Mouse (Mus musculus) bone marrow, adult 2 months (tissue): ENCODE measurements around the gene Otud7a. TPM values are rescaled to one million over a fixed set of nuclear protein-coding genes. Genes with fewer than 3 reads are reported as not detected.
A peak's percentile ranks its signal among the peaks of the same experiment; 100 is the strongest.
"Not testable (repeated sequence)": the region's sequence is repeated elsewhere in the genome, so short reads cannot be mapped to it uniquely, and the experiment has no call there.

ENCODE experiments used
- H3K27ac ChIP-seq: fragments of 200-500 bp; 2 replicates; pipeline ENCODE4 v1.5.1; 2012; ENCODE audit warnings: low read depth, mild to moderate bottlenecking, control low read depth, inconsistent platforms, low read length; ENCODE audit not compliant: control insufficient read depth, poor library complexity, insufficient read depth
- H3K4me1 ChIP-seq: fragments of 200-500 bp; 2 replicates; pipeline ENCODE4 v1.6.1; 2011; ENCODE audit warnings: low read length; ENCODE audit not compliant: control insufficient read depth, insufficient read depth
- H3K4me3 ChIP-seq: fragments of 200-500 bp; replicated peaks from 2 replicates; pipeline ENCODE3; 2011; ENCODE audit warnings: mild to moderate bottlenecking, low read depth, low read length, control low read depth; ENCODE audit not compliant: control insufficient read depth
- CTCF ChIP-seq: fragments of 200-500 bp; IDR thresholded peaks from 2 replicates; pipeline ENCODE4 v1.5.1; 2011; ENCODE audit warnings: low read length, control low read depth; ENCODE audit not compliant: control insufficient read depth, insufficient read depth
- POLR2A ChIP-seq: fragments of 200-500 bp; IDR thresholded peaks from 2 replicates; pipeline ENCODE4 v1.6.1; 2011; ENCODE audit warnings: low read depth, mild to moderate bottlenecking, control low read depth, low read length, borderline replicate concordance; ENCODE audit not compliant: control insufficient read depth
- WGBS: fragments of 180-500 bp; shearing (Covaris S2); methylation state at CpG from one replicate; pipeline ENCODE4 v1.1.7; 2018; 5-methylcytosine and 5-hydroxymethylcytosine counted together
- polyA plus RNA-seq: library from polyadenylated mRNA; stranded (reverse); fragments of >200 nt; gene quantifications from 2 replicates; pipeline ENCODE4 v1.2.4, GENCODE M21; 2011; ENCODE audit warnings: low replicate concordance; ENCODE audit not compliant: missing spikeins, insufficient read depth, insufficient read length

The Otud7a gene
- polyA plus RNA-seq, 1 experiment, result not detected

- no peaks in the 10 kb centered on the region for H3K4me1 ChIP-seq
- TF ChIP-seq POLR2A (no peak), CTCF (no peak)
- H3K4me3 ChIP-seq, result no peak overlapping the region
- H3K27ac ChIP-seq, result no peak overlapping the region
- 68% methylated on average over 1 of the region's 1 CpGs for WGBS
Measured at GRCm38 (mm10) chr7:63644002-63644401, 199.5 kb downstream of the Otud7a start.

- no peak overlapping the region for H3K4me3 ChIP-seq
- no peak for TF ChIP-seq CTCF
- no peak for TF ChIP-seq POLR2A
- H3K27ac ChIP-seq, result no peak overlapping the region
- no peaks in the 10 kb centered on the region for H3K4me1 ChIP-seq
- 69% methylated on average over 1 of the region's 1 CpGs for WGBS
Measured at GRCm38 (mm10) chr7:63647136-63647535, 202.6 kb downstream of the Otud7a start.

DNA sequence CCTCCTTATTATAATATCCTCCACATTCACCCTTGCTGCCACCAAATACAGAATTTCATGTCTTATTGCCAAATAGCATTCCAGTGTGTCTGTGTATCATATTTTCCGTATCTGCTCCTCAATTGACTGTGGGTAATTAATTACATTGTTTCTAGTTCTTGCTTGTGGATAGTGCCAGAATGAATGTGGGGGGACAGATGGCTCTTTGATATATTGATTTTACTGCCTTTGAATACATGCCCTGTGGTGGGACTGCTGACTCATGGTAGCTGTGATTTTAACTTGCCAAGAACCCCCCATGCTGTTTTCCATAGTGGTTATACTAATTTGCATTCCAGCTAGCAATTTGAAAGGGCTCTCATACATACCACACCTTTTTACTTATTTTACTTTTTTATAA, 215.7 kb downstream of the Otud7a start:
- no peak for TF ChIP-seq POLR2A
- TF ChIP-seq CTCF, result no peak
- WGBS, result 84% methylated on average over 1 of the region's 1 CpGs
- Histone ChIP-seq H3K4me1 (no peaks in the 10 kb centered on the region), H3K27ac (no peak overlapping the region), H3K4me3 (no peak overlapping the region)

GRCm38 (mm10) chr7:63662757-63663156, 218.2 kb downstream of the Otud7a start:
- Histone ChIP-seq H3K4me3 (no peak overlapping the region), H3K4me1 (no peaks in the 10 kb centered on the region), H3K27ac (no peak overlapping the region)
- 82% methylated on average over 3 of the region's 3 CpGs for WGBS
- TF ChIP-seq CTCF, result no peak
- no peak for TF ChIP-seq POLR2A

DNA sequence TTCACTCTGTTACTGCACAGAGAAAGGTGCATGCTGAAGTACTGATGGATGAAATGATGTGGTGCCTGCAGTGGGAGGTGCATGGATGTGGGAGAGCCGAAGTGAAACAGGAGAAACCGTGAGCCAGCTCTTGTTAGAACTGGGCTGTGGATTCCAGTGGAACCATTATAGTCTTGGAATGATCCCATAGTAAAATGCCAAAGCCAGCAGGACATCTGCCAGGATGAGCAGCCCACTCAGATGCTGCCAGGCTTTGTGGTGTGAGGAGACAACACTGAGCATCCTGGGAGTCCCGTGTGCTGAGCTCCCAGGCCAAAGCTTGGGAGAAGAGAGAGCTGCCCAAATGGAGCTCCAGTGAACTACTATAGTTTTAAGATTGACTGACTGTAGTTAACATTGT, 220.9 kb downstream of the Otud7a start:
- 76% methylated on average over 3 of the region's 3 CpGs for WGBS
- H3K4me1 ChIP-seq, result no peaks in the 10 kb centered on the region
- TF ChIP-seq CTCF (no peak), POLR2A (no peak)
- no peak overlapping the region for H3K4me3 ChIP-seq
- H3K27ac ChIP-seq, result no peak overlapping the region

GRCm38 (mm10) chr7:63667986-63668741, 223.6 kb downstream of the Otud7a start:
- no peak overlapping the region for H3K27ac ChIP-seq
- TF ChIP-seq POLR2A (no peak), CTCF (no peak)
- no peaks in the 10 kb centered on the region for H3K4me1 ChIP-seq
- no peak overlapping the region for H3K4me3 ChIP-seq
- WGBS, result 81% methylated on average over 15 of the region's 15 CpGs

- H3K4me1 ChIP-seq, result no peaks in the 10 kb centered on the region
- H3K4me3 ChIP-seq, result no peak overlapping the region
- 80% methylated on average over 14 of the region's 14 CpGs for WGBS
- no peak overlapping the region for H3K27ac ChIP-seq
- TF ChIP-seq CTCF, result no peak
- TF ChIP-seq POLR2A, result no peak
Measured at GRCm38 (mm10) chr7:63668951-63669350, 224.4 kb downstream of the Otud7a start.

- not testable (repeated sequence) for H3K27ac ChIP-seq
- 67% methylated on average over 1 of the region's 1 CpGs for WGBS
Measured at GRCm38 (mm10) chr7:63670911-63671310, 226.4 kb downstream of the Otud7a start.

DNA sequence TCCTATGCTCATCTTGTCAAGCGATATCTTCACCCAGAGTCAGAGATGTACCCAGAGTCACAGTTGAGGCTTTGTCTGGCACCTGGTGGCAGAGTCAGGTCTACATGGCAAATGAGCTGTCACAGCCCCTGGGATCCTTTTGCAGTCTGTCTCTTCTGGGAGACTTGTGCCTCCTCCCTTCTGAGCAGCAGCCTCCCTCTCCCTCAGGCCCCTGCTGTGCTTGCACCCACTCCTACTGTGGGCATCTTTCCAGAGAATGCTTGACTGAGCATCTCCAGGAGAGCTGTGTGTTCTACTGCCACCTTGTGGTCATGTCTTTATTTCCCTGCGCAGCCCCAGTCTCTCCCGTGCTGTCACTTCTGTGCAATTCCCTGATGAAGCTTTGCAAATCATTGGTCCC, 227.4 kb downstream of the Otud7a start:
- TF ChIP-seq CTCF (peak; percentile 61), POLR2A (no peak)
- Histone ChIP-seq H3K4me1 (no peaks in the 10 kb centered on the region), H3K27ac (no peak overlapping the region), H3K4me3 (no peak overlapping the region)
- 25% methylated on average over 3 of the region's 3 CpGs for WGBS

More at GRCm38 (mm10) chr7:63670911-63671310, 226.4 kb downstream of the Otud7a start:
- H3K4me1 ChIP-seq, H3K4me3 ChIP-seq: not testable (repeated sequence)
